Mouse (Mus musculus) kidney, embryonic 14.5 days (tissue): ENCODE data around the gene Parva. TPM values are rescaled to one million over a fixed set of nuclear protein-coding genes. Genes with fewer than 3 reads are reported as not detected.

ENCODE experiments used
- ATAC-seq: fragments of 200-750 bp; cut with Nextera tagmentation; 2 replicates; pipeline ENCODE4 v1.8.0; 2017; ENCODE audit warnings: moderate number of reproducible peaks, mild to moderate bottlenecking, moderate TSS enrichment, moderate library complexity; ENCODE audit not compliant: low FRiP score, low TSS enrichment
- H3K27ac ChIP-seq: fragments of 300-500 bp; sonication (generic); 2 replicates; pipeline ENCODE4 v1.5.1; 2014; ENCODE audit warnings: low read depth, mild to moderate bottlenecking, low read length, moderate library complexity, mixed read lengths
- H3K27me3 ChIP-seq: fragments of 300-500 bp; sonication (generic); 2 replicates; pipeline ENCODE4 v1.6.1; 2014; ENCODE audit warnings: mild to moderate bottlenecking, low read length; ENCODE audit not compliant: control insufficient read depth, insufficient read depth
- H3K36me3 ChIP-seq: fragments of 300-500 bp; sonication (generic); 2 replicates; pipeline ENCODE4 v1.6.1; 2014; ENCODE audit warnings: low read length, mixed read lengths; ENCODE audit not compliant: control insufficient read depth, insufficient read depth
- H3K4me1 ChIP-seq: fragments of 300-500 bp; sonication (generic); 2 replicates; pipeline ENCODE4 v1.6.1; 2014; ENCODE audit warnings: low read length, mixed read lengths; ENCODE audit not compliant: control insufficient read depth, insufficient read depth
- H3K4me2 ChIP-seq: fragments of 300-500 bp; sonication (generic); replicated peaks from 2 replicates; pipeline ENCODE4 v1.6.1; 2014; ENCODE audit warnings: low read depth, mild to moderate bottlenecking, low read length
- H3K4me3 ChIP-seq: fragments of 300-500 bp; sonication (generic); 2 replicates; pipeline ENCODE4 v1.5.1; 2014; ENCODE audit warnings: mild to moderate bottlenecking, low read length
- H3K9ac ChIP-seq: fragments of 300-500 bp; sonication (generic); 2 replicates; pipeline ENCODE4 v1.6.1; 2014; ENCODE audit warnings: low read depth, mild to moderate bottlenecking, low read length, moderate library complexity
- H3K9me3 ChIP-seq: fragments of 300-500 bp; sonication (generic); 2 replicates; pipeline ENCODE4 v1.6.1; 2016; ENCODE audit warnings: low read length; ENCODE audit not compliant: control insufficient read depth
- WGBS: fragments of 180-500 bp; shearing (Covaris S2); extraction: QIAGEN DNeasy Blood & Tissue Kit; methylation state at CpG from one replicate; pipeline ENCODE4 v1.1.7; 2014; 5-methylcytosine and 5-hydroxymethylcytosine counted together
- polyA plus RNA-seq: library from polyadenylated mRNA; unstranded; fragments of >200 nt; fragmentation: Nextera tagmentation; extraction: Ambion mirVana; gene quantifications from 2 replicates; pipeline ENCODE4 v1.2.1, GENCODE M21; 2014

Parva gene
- polyA plus RNA-seq, 1 experiment from 2014 or later = 92.8 TPM

- H3K36me3 ChIP-seq = peaks cover 21% of the 10 kb centered on the region; the same call in 1 of the 2 replicates
- H3K27ac ChIP-seq = no peak overlapping the region
- no peak for ATAC-seq
- H3K4me3 ChIP-seq = no peak overlapping the region
- H3K4me2 ChIP-seq = no peak overlapping the region
- 75% methylated on average over 6 of the region's 6 CpGs for WGBS
- H3K9ac ChIP-seq = no peak overlapping the region
- no peaks in the 10 kb centered on the region for H3K4me1 ChIP-seq
- H3K27me3 ChIP-seq = no peaks in the 10 kb centered on the region
- H3K9me3 ChIP-seq = peaks cover 5% of the 10 kb centered on the region; the same call in 1 of the 2 replicates
Measured at GRCm38 (mm10) chr7:112581621-112582020, 154.3 kb downstream of the Parva start.

- WGBS = 84% methylated on average over 6 of the region's 6 CpGs
- H3K9me3 ChIP-seq = peaks cover 5% of the 10 kb centered on the region; the same call in 1 of the 2 replicates
- H3K4me1 ChIP-seq = no peaks in the 10 kb centered on the region
- no peak for ATAC-seq
- no peaks in the 10 kb centered on the region for H3K27me3 ChIP-seq
- H3K4me2 ChIP-seq = no peak overlapping the region
- peaks cover 17% of the 10 kb centered on the region; the same call in 1 of the 2 replicates for H3K36me3 ChIP-seq
- H3K9ac ChIP-seq = no peak overlapping the region
- no peak overlapping the region for H3K4me3 ChIP-seq
- no peak overlapping the region for H3K27ac ChIP-seq
Measured at GRCm38 (mm10) chr7:112582882-112583405, 155.6 kb downstream of the Parva start.

- Histone ChIP-seq H3K9me3 (peaks cover 5% of the 10 kb centered on the region; the same call in 1 of the 2 replicates), H3K27me3 (no peaks in the 10 kb centered on the region), H3K36me3 (peaks cover 13% of the 10 kb centered on the region; the same call in 1 of the 2 replicates), H3K4me1 (no peaks in the 10 kb centered on the region), H3K4me3 (no peak overlapping the region), H3K9ac (no peak overlapping the region), H3K4me2 (no peak overlapping the region), H3K27ac (no peak overlapping the region)
- 49% methylated on average over 1 of the region's 1 CpGs for WGBS
- ATAC-seq = no peak
Measured at GRCm38 (mm10) chr7:112587449-112587848, 160.1 kb downstream of the Parva start.

- Histone ChIP-seq H3K9ac (no peak overlapping the region), H3K9me3 (peaks cover 5% of the 10 kb centered on the region; the same call in 1 of the 2 replicates), H3K36me3 (peaks cover 10% of the 10 kb centered on the region; the same call in 1 of the 2 replicates), H3K4me1 (no peaks in the 10 kb centered on the region), H3K4me2 (no peak overlapping the region), H3K27ac (no peak overlapping the region), H3K4me3 (no peak overlapping the region), H3K27me3 (no peaks in the 10 kb centered on the region)
- WGBS = 49% methylated on average over 6 of the region's 6 CpGs
- ATAC-seq = no peak
Measured at GRCm38 (mm10) chr7:112589530-112589929, 162.2 kb downstream of the Parva start.

GRCm38 (mm10) chr7:112593586-112593985 is 166.3 kb downstream of the Parva start:
- Histone ChIP-seq H3K27me3 (no peaks in the 10 kb centered on the region), H3K9ac (no peak overlapping the region), H3K4me2 (no peak overlapping the region), H3K4me1 (0 out of 2 replicates have a peak, but pooled peaks cover 3% of the 10 kb centered on the region), H3K27ac (no peak overlapping the region), H3K36me3 (peaks cover 3% of the 10 kb centered on the region; the same call in 1 of the 2 replicates), H3K9me3 (no peaks in the 10 kb centered on the region), H3K4me3 (no peak overlapping the region)
- no peak for ATAC-seq
- 73% methylated on average over 5 of the region's 5 CpGs for WGBS

GRCm38 (mm10) chr7:112595226-112595850 is 168.0 kb downstream of the Parva start:
- WGBS = 47% methylated on average over 6 of the region's 6 CpGs
- Histone ChIP-seq H3K9ac (no peak overlapping the region), H3K9me3 (no peaks in the 10 kb centered on the region), H3K27ac (0 out of 2 replicates have a peak overlapping the region, but pooled peaks have one; percentile 42), H3K36me3 (peaks cover 3% of the 10 kb centered on the region; the same call in 1 of the 2 replicates), H3K4me1 (0 out of 2 replicates have a peak, but pooled peaks cover 3% of the 10 kb centered on the region), H3K4me3 (no peak overlapping the region), H3K4me2 (no peak overlapping the region), H3K27me3 (no peaks in the 10 kb centered on the region)
- ATAC-seq = no peak

- Histone ChIP-seq H3K27ac (no peak overlapping the region), H3K36me3 (no peaks in the 10 kb centered on the region), H3K4me3 (no peak overlapping the region), H3K27me3 (no peaks in the 10 kb centered on the region), H3K4me1 (peaks cover 17% of the 10 kb centered on the region; the same call in 1 of the 2 replicates), H3K9me3 (no peaks in the 10 kb centered on the region), H3K4me2 (no peak overlapping the region), H3K9ac (no peak overlapping the region)
- WGBS = 23% methylated on average over 2 of the region's 2 CpGs
- no peak for ATAC-seq
Measured at GRCm38 (mm10) chr7:112599650-112600049, 172.3 kb downstream of the Parva start.

GRCm38 (mm10) chr7:112600163-112600562 is 172.9 kb downstream of the Parva start:
- Histone ChIP-seq H3K4me3 (no peak overlapping the region), H3K4me2 (no peak overlapping the region), H3K9me3 (no peaks in the 10 kb centered on the region), H3K36me3 (no peaks in the 10 kb centered on the region), H3K4me1 (peaks cover 16% of the 10 kb centered on the region; the same call in 1 of the 2 replicates), H3K27me3 (no peaks in the 10 kb centered on the region), H3K27ac (no peak overlapping the region), H3K9ac (no peak overlapping the region)
- 67% methylated on average over 3 of the region's 3 CpGs for WGBS
- no peak for ATAC-seq

GRCm38 (mm10) chr7:112602966-112603365 is 175.7 kb downstream of the Parva start:
- Histone ChIP-seq H3K27me3 (no peaks in the 10 kb centered on the region), H3K36me3 (no peaks in the 10 kb centered on the region), H3K4me2 (no peak overlapping the region), H3K9me3 (no peaks in the 10 kb centered on the region), H3K4me3 (no peak overlapping the region), H3K4me1 (peaks cover 14% of the 10 kb centered on the region; the same call in 1 of the 2 replicates), H3K27ac (peak overlapping the region; percentile 38; the same call in 1 of the 2 replicates), H3K9ac (no peak overlapping the region)
- ATAC-seq = no peak
- WGBS = 81% methylated on average over 5 of the region's 5 CpGs
